Mouse (Mus musculus) G1E (cell line): ENCODE data around the gene Prdm16. TPM values are rescaled to one million over a fixed set of nuclear protein-coding genes. Genes with fewer than 3 reads are reported as not detected.

Experiments
- ATAC-seq: 2 replicates; pipeline ENCODE4 v1.8.0; 2016; ENCODE audit warnings: mild to moderate bottlenecking; ENCODE audit not compliant: insufficient number of reproducible peaks, poor library complexity, low FRiP score, severe bottlenecking; ENCODE audit errors: extremely low read depth
- DNase-seq: peaks from one replicate; pipeline ENCODE4 v3.0.0; 2012; ENCODE audit warnings: low spot score
- H3K27me3 ChIP-seq: 2 replicates; pipeline ENCODE4 v1.6.1; 2012; ENCODE audit warnings: mild to moderate bottlenecking, low read length, inconsistent platforms; ENCODE audit not compliant: insufficient read depth
- H3K36me3 ChIP-seq: replicated peaks from 2 replicates; pipeline ENCODE3; 2012; ENCODE audit warnings: mild to moderate bottlenecking, inconsistent platforms
- H3K4me1 ChIP-seq: 2 replicates; pipeline ENCODE4 v1.6.1; 2012; ENCODE audit warnings: low read depth, low read length, inconsistent platforms, mixed read lengths; ENCODE audit not compliant: insufficient read depth
- H3K4me3 ChIP-seq: 2 replicates; pipeline ENCODE4 v1.5.1; 2012; ENCODE audit warnings: low read depth, mild to moderate bottlenecking, inconsistent platforms, low read length, moderate library complexity, mixed read lengths
- H3K9me3 ChIP-seq: replicated peaks from 2 replicates; pipeline ENCODE4 v1.6.1; 2012; ENCODE audit warnings: inconsistent platforms
- CTCF ChIP-seq: IDR thresholded peaks from 2 replicates; pipeline ENCODE4 v1.5.1; 2012; ENCODE audit warnings: low read depth, low read length, inconsistent platforms, mixed read lengths
- GATA1 ChIP-seq: IDR thresholded peaks from 2 replicates; pipeline ENCODE4 v1.6.1; 2012; ENCODE audit warnings: borderline replicate concordance, low read length, inconsistent platforms, mixed read lengths
- GATA2 ChIP-seq: IDR thresholded peaks from 2 replicates; pipeline ENCODE4 v1.6.1; 2012; ENCODE audit warnings: low read depth, low read length, inconsistent platforms, borderline replicate concordance
- POLR2AphosphoS5 ChIP-seq: IDR thresholded peaks from 2 replicates; pipeline ENCODE4 v1.6.1; 2012; ENCODE audit warnings: low read depth, low read length, inconsistent platforms; ENCODE audit not compliant: insufficient replicate concordance
- TAL1 ChIP-seq: conservative IDR thresholded peaks from 2 replicates; pipeline ENCODE4 v1.6.1; 2012; ENCODE audit warnings: low read depth, low read length, inconsistent platforms, mixed read lengths
- polyA plus RNA-seq: library from polyadenylated mRNA; stranded (reverse); fragments of >175 nt; gene quantifications from 2 replicates; pipeline ENCODE4 v1.2.3, GENCODE M21; 2012
- total RNA-seq, 2 experiments: library from RNA; stranded (forward) in 1 of 2; stranded (reverse) in 1 of 2; fragments of 200-1000 nt in 1 of 2; fragments of >200 nt in 1 of 2; fragmentation: Nextera tagmentation in 1 of 2; gene quantifications; 2 replicates each; pipeline ENCODE4 v1.2.3; 2014 to 2017

The Prdm16 gene
- total and polyA plus RNA-seq, 3 experiments: under 0.01 TPM; not detected in 2

DNA sequence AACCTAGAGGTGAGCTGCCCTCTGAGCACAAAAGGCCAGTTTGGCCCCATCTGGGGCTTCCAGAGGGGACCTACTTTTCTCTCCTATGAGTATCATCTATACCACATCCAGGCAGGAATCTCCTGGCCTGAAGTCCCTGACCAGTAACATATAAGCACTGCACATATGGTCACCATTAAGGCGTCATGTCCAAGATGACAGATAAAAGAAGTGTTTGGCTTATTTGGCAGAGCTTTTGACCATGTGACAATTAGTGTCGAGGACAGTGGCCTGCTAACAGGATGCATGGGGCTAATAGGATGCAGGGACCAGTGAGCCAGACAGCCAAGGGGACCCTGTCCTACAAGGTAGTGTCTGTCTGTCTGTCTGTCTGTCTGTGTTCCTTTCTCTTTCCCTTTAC is 250.8 kb downstream of the Prdm16 start:
- Histone ChIP-seq H3K4me3 (no peak overlapping the region), H3K27me3 (no peaks in the 10 kb centered on the region), H3K9me3 (peaks cover 98% of the 10 kb centered on the region), H3K4me1 (no peaks in the 10 kb centered on the region), H3K36me3 (no peaks in the 10 kb centered on the region)
- ATAC-seq (no peak), DNase-seq (no peak)
- TF ChIP-seq GATA1 (no peak), CTCF (no peak), GATA2 (no peak), POLR2AphosphoS5 (no peak), TAL1 (no peak)

DNA sequence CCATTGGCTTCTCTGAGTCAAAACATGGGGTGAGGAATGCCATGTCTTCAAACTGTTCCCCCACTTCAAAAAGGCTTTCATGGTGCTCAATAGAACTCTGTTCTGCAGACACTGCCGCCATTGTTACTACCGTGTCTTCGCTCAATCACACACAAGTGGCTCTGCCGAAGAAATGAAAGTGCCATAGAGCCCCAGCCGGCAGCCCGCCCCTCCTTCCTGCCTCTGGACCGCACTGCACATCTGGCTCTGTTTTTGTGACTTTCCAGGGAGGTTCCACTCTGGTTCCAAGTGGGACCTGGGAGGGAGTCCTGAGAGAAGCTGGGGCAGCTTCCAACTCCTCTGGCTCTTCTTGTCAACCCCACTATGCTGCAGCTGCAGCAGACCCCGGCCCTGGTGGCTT is 251.5 kb downstream of the Prdm16 start:
- Histone ChIP-seq H3K4me3 (no peak overlapping the region), H3K9me3 (peaks cover 96% of the 10 kb centered on the region), H3K27me3 (no peaks in the 10 kb centered on the region), H3K4me1 (no peaks in the 10 kb centered on the region), H3K36me3 (no peaks in the 10 kb centered on the region)
- TF ChIP-seq POLR2AphosphoS5 (no peak), GATA2 (no peak), GATA1 (no peak), TAL1 (no peak), CTCF (no peak)
- DNase-seq (no peak), ATAC-seq (no peak)

DNA sequence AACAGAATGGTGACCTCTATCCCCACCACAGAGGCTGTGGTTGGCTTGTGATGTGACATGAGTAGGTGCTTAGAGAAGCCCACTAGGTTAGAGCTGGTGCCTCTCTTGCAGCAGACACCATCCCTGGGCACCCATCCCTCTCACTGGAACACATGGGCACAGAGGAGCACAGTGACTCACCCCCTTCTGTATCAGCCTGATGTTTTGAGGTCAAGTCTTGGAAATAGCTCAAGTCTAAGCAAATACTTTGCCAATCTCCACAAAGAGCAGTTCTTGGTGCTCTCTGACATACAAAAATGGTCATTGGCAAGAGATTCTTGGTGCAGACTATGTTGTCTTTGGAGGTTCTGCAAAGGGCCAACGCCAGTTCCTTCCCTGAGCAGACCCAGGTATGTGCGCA is 257.8 kb downstream of the Prdm16 start:
- ATAC-seq (no peak), DNase-seq (no peak)
- no peaks in the 10 kb centered on the region for H3K4me1 ChIP-seq
- H3K4me3 ChIP-seq: no peak overlapping the region
- no peaks in the 10 kb centered on the region for H3K36me3 ChIP-seq
- TF ChIP-seq TAL1: no peak
- H3K27me3 ChIP-seq: no peaks in the 10 kb centered on the region
- H3K9me3 ChIP-seq: peaks cover 94% of the 10 kb centered on the region

DNA sequence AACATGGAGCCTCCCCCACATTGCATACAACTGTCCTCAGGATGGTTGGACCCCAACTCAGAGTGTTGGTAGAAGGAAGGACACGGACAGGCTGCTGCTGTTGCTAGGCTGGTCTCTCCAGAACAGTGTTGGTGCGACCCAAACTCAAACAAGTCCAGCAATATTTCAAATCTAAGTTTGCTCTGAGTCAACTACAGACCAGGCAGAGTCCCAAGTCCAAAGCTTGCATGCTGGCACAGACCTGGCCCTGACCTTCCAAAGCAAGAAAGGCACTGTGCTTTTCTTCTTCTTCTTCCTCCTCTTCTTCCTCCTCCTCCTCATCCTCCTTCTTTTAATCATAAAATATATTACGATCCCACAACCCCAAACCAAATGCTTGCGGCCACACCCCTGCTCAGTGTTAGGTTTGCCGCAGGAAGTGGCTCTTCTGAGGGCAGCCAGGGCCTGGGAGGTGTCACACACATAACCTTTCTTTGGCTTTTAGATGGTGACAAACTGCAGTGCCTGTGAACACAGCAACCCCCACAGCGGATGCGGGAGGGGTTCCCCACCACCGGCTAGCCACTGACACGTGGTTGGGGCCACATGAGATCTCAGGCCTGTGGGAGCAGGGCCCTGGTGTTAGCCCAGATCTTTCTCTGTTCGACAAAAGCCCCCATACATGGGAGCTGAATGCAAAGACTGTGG is 260.6 kb downstream of the Prdm16 start:
- no peak for ATAC-seq
- no peak overlapping the region for H3K4me3 ChIP-seq

DNA sequence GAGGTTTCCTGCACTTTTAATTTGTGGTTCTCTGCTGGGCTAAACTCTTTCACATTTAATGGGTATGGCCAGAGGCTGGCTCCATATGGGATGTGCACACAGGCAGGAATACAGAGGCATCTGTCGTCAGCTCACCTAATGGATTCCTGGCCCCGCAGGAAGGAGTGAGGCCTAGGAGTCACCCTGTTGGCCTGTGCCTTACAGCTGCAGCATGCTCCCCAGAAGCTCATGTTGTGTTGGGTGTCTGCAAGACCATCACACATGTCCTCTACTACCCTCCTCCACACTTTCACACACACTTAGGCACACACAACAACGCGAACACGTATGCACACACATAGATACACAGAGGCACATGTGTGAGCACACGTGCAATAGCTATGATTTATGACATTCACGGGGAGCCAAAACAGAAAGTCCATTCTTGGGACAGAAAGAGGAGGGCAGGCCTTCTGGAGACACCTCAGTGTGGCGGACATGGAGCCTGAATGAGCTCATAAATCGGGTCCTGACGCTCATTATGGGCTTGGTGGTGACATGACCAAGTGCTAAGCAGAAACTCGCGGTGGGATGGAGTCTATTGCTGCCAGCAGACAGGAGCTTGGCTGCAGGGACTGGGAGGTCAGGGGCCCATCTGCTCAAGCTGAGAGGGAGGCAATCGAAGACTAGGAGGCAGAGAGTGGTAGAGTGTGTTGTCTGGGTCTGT is 265.0 kb downstream of the Prdm16 start:
- Histone ChIP-seq H3K9me3 (peaks cover 96% of the 10 kb centered on the region), H3K4me1 (no peaks in the 10 kb centered on the region)
- no peak for DNase-seq

More for the DNA sequence above, 260.6 kb downstream of the Prdm16 start:
- H3K4me1 ChIP-seq: no peaks in the 10 kb centered on the region
- H3K36me3 ChIP-seq: no peaks in the 10 kb centered on the region
- DNase-seq: no peak
- H3K27me3 ChIP-seq: no peaks in the 10 kb centered on the region
- TF ChIP-seq TAL1: no peak
- no peak for TF ChIP-seq GATA1
- TF ChIP-seq POLR2AphosphoS5: no peak
- TF ChIP-seq CTCF: no peak
- TF ChIP-seq GATA2: no peak
- peaks cover 94% of the 10 kb centered on the region for H3K9me3 ChIP-seq

DNA sequence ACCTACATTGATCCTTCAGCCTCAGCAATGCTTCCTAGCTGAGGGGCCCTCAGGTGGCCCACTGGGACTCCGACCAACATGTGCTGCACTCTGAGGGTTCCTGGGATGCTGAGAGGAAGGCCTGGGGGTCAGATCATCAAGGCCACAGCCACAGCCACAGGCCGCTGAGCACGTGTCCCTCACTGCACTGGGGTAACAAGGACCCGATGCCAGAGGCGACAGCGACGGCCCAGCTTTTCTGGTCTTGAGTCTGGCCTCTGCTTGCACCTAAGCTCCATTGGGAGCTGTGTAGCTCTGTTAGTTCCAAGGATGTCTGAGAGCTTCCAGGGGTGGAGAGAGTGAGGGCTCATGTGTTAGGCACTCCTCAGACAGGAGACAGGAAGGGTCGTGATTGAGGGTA is 265.8 kb downstream of the Prdm16 start:
- no peak for DNase-seq
- no peak overlapping the region for H3K4me3 ChIP-seq
- no peak for TF ChIP-seq POLR2AphosphoS5
- no peak for TF ChIP-seq GATA1
- no peak for TF ChIP-seq TAL1
- no peak for TF ChIP-seq CTCF
- TF ChIP-seq GATA2: no peak
- no peaks in the 10 kb centered on the region for H3K36me3 ChIP-seq
- H3K9me3 ChIP-seq: peaks cover 94% of the 10 kb centered on the region
- no peak for ATAC-seq
- H3K4me1 ChIP-seq: no peaks in the 10 kb centered on the region
- no peaks in the 10 kb centered on the region for H3K27me3 ChIP-seq

More for the DNA sequence above, 265.0 kb downstream of the Prdm16 start:
- no peak for ATAC-seq
- Histone ChIP-seq H3K4me3 (no peak overlapping the region), H3K27me3 (no peaks in the 10 kb centered on the region), H3K36me3 (no peaks in the 10 kb centered on the region)
- TF ChIP-seq GATA2: no peak
- TF ChIP-seq CTCF: no peak
- no peak for TF ChIP-seq TAL1
- no peak for TF ChIP-seq GATA1
- no peak for TF ChIP-seq POLR2AphosphoS5

DNA sequence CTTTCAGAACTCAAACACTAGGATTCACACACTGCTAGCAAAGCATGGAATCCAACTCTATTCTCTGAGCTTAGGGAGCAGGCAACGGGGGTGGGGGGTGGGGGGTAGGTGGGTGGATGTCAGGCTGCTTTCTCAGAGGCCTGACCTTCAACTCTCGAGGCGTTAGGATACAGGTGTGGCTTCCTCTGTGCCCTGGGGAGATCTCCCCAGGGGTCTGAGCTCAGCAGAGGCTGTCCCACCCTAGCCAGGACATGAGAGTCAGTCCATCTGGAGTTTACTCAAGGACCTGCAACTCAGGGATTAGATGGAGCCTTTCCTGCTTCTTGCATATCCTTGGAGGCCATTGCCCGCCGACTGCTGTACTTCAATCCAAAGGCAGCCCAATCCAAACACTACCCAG is 267.6 kb downstream of the Prdm16 start:
- no peaks in the 10 kb centered on the region for H3K4me1 ChIP-seq
- no peak for ATAC-seq
- TF ChIP-seq CTCF: no peak
- TF ChIP-seq GATA1: no peak
- no peak for TF ChIP-seq POLR2AphosphoS5

More for the DNA sequence above, 267.6 kb downstream of the Prdm16 start:
- Histone ChIP-seq H3K36me3 (no peaks in the 10 kb centered on the region), H3K27me3 (no peaks in the 10 kb centered on the region), H3K9me3 (peaks cover 93% of the 10 kb centered on the region), H3K4me3 (no peak overlapping the region)
- DNase-seq: no peak
